Mouse (Mus musculus) hindbrain, embryonic 16.5 days (tissue): ENCODE data around the gene Nxpe5. TPM values are rescaled to one million over a fixed set of nuclear protein-coding genes. Genes with fewer than 3 reads are reported as not detected.

Experiments
- polyA plus RNA-seq: library from polyadenylated mRNA; unstranded; fragments of >200 nt; fragmentation: Nextera tagmentation; extraction: Ambion mirVana; gene quantifications from 2 replicates; pipeline ENCODE4 v1.2.1, GENCODE M21; 2015

Nxpe5 gene
- polyA plus RNA-seq, 1 experiment from 2014 or later, result not detected

Other genes with a start within 250 kb of the Nxpe5 start
- not detected in 2 replicates for gene Azgp1, start 244.4 kb upstream of the Nxpe5 start, polyA plus RNA-seq
- gene Smok3a, start 204.6 kb upstream of the Nxpe5 start, polyA plus RNA-seq, result not detected in 2 replicates
- gene Smok3b, start 204.5 kb upstream of the Nxpe5 start, polyA plus RNA-seq, result not detected in 2 replicates
- gene Smok3c, start 172.7 kb upstream of the Nxpe5 start, polyA plus RNA-seq, result not detected in 2 replicates
- 15.9 and 20.5 TPM in 2 replicates for gene Zkscan1, start 140.8 kb upstream of the Nxpe5 start, polyA plus RNA-seq
- gene Zscan21, start 109.0 kb upstream of the Nxpe5 start, polyA plus RNA-seq, result 79.0 and 82.3 TPM in 2 replicates
- gene Zfp113, start 70.2 kb upstream of the Nxpe5 start, polyA plus RNA-seq, result 22.7 and 22.9 TPM in 2 replicates
- gene Cops6, start 64.8 kb upstream of the Nxpe5 start, polyA plus RNA-seq, result 319 and 340 TPM in 2 replicates
- 20.3 and 22.9 TPM in 2 replicates for gene Ap4m1, start 53.9 kb upstream of the Nxpe5 start, polyA plus RNA-seq
- 68.0 and 80.4 TPM in 2 replicates for gene Mcm7, start 53.5 kb upstream of the Nxpe5 start, polyA plus RNA-seq
- gene Taf6, start 38.4 kb upstream of the Nxpe5 start, polyA plus RNA-seq, result 64.7 and 75.2 TPM in 2 replicates
- gene Cnpy4, start 38.4 kb upstream of the Nxpe5 start, polyA plus RNA-seq, result 28.2 and 30.3 TPM in 2 replicates
- gene Mblac1, start 31.6 kb upstream of the Nxpe5 start, polyA plus RNA-seq, result 12.8 and 14.5 TPM in 2 replicates
- gene Lamtor4, start 29.6 kb downstream of the Nxpe5 start, polyA plus RNA-seq, result 107 and 120 TPM in 2 replicates
- gene BC037034, start 38.1 kb downstream of the Nxpe5 start, polyA plus RNA-seq, result 15.3 and 18.4 TPM in 2 replicates
- 2.1 and 2.7 TPM in 2 replicates for gene Gal3st4, start 46.9 kb downstream of the Nxpe5 start, polyA plus RNA-seq
- 0.04 and 0.12 TPM in 2 replicates for gene Gm43720, start 54.1 kb downstream of the Nxpe5 start, polyA plus RNA-seq
- gene Gpc2, start 54.1 kb downstream of the Nxpe5 start, polyA plus RNA-seq, result 113 and 140 TPM in 2 replicates
- gene Stag3, start 54.3 kb downstream of the Nxpe5 start, polyA plus RNA-seq, result 10.3 and 13.8 TPM in 2 replicates
- not detected in 2 replicates for gene Pvrig, start 116.1 kb downstream of the Nxpe5 start, polyA plus RNA-seq
- 52.6 and 54.1 TPM in 2 replicates for gene Zfp157, start 215.6 kb downstream of the Nxpe5 start, polyA plus RNA-seq